Mouse (Mus musculus) lung, embryonic 16.5 days (tissue): ENCODE data around the gene Aldh1a2. TPM values are rescaled to one million over a fixed set of nuclear protein-coding genes. Genes with fewer than 3 reads are reported as not detected.

Experiments used
- ATAC-seq: fragments of 200-750 bp; cut with Nextera tagmentation; 2 replicates; pipeline ENCODE4 v1.8.0; 2017; ENCODE audit warnings: low read depth, mild to moderate bottlenecking, moderate library complexity
- H3K27ac ChIP-seq: fragments of 300-500 bp; sonication (generic); 2 replicates; pipeline ENCODE4 v1.5.1; 2014; ENCODE audit warnings: mild to moderate bottlenecking, control low read depth, low read length
- H3K27me3 ChIP-seq: fragments of 300-500 bp; sonication (generic); 2 replicates; pipeline ENCODE4 v1.6.1; 2014; ENCODE audit warnings: low read depth, low read length, mixed read lengths; ENCODE audit not compliant: control insufficient read depth, insufficient read depth
- H3K36me3 ChIP-seq: fragments of 300-500 bp; sonication (generic); 2 replicates; pipeline ENCODE4 v1.6.1; 2014; ENCODE audit warnings: low read length; ENCODE audit not compliant: control insufficient read depth, insufficient read depth
- H3K4me1 ChIP-seq: fragments of 300-500 bp; sonication (generic); replicated peaks from 2 replicates; pipeline ENCODE4 v1.6.1; 2014; ENCODE audit warnings: low read length, mixed read lengths; ENCODE audit not compliant: control insufficient read depth, insufficient read depth
- H3K4me2 ChIP-seq: fragments of 300-500 bp; sonication (generic); 2 replicates; pipeline ENCODE4 v1.6.1; 2014; ENCODE audit warnings: low read depth, low read length, control low read depth
- H3K4me3 ChIP-seq: fragments of 300-500 bp; sonication (generic); 2 replicates; pipeline ENCODE4 v1.5.1; 2014; ENCODE audit warnings: mild to moderate bottlenecking, low read length, control low read depth
- H3K9ac ChIP-seq: fragments of 300-500 bp; sonication (generic); 2 replicates; pipeline ENCODE4 v1.6.1; 2014; ENCODE audit warnings: low read length, control low read depth
- H3K9me3 ChIP-seq: fragments of 300-500 bp; sonication (generic); 2 replicates; pipeline ENCODE4 v1.6.1; 2016; ENCODE audit warnings: low read length; ENCODE audit not compliant: control insufficient read depth
- WGBS: fragments of 180-500 bp; shearing (Covaris S2); extraction: QIAGEN DNeasy Blood & Tissue Kit; methylation state at CpG from one replicate; pipeline ENCODE4 v1.1.7; 2014; 5-methylcytosine and 5-hydroxymethylcytosine counted together
- polyA plus RNA-seq: library from polyadenylated mRNA; unstranded; fragments of >200 nt; fragmentation: Nextera tagmentation; extraction: Ambion mirVana; gene quantifications from 2 replicates; pipeline ENCODE4 v1.2.1, GENCODE M21; 2015

Aldh1a2 gene
- polyA plus RNA-seq, 1 experiment from 2014 or later: 30.6 TPM

DNA sequence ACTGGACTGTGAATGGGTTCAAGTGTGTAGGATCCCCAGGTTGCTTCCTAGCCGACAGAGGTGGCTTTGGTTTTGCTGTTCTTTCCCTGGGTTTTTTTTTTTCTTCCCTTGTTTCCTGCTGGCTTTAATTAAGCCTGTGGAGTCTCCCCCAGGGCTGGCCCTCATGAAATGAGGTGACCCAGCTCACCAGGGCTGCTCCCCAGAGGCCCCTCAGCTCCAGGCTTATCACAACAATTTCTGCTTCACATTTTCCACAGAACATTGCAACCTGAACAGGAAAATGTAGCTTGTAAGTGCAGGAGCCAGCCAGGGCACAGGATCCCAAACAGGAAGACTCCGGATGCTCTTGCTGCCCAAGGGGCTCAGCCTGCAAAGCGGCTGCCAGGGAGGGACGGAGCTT is 110.7 kb downstream of the Aldh1a2 start:
- Histone ChIP-seq H3K27me3 (no peaks in the 10 kb centered on the region), H3K27ac (no peak overlapping the region), H3K9me3 (no peaks in the 10 kb centered on the region), H3K4me1 (peaks cover 7% of the 10 kb centered on the region), H3K4me2 (no peak overlapping the region), H3K36me3 (no peaks in the 10 kb centered on the region), H3K9ac (no peak overlapping the region), H3K4me3 (no peak overlapping the region)
- whole genome bisulfite sequencing: 65% methylated on average over 4 of the region's 4 CpGs
- ATAC-seq: no peak

DNA sequence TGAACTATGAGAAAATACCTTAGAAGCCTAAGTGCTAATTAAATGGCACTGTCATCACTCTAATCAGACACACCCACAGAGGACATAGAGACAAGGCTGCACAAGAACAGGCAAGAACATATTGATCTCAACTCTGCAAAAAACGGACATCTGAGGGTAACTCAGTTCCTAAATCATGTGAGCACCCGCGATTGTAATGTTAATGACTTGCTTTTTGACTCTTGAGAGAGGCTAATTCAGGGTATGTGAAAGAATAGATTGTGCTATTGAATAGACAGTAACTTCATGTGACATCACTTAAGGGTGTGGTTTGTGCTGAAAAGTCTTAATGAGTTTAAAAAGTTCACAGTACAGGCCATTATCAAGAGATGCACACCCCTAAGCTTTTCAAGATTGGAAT is 116.1 kb downstream of the Aldh1a2 start:
- no peaks in the 10 kb centered on the region for H3K9me3 ChIP-seq
- H3K27me3 ChIP-seq: no peaks in the 10 kb centered on the region
- no peaks in the 10 kb centered on the region for H3K36me3 ChIP-seq
- no peak for ATAC-seq
- no peak overlapping the region for H3K4me3 ChIP-seq
- no peak overlapping the region for H3K4me2 ChIP-seq
- 69% methylated on average over 3 of the region's 3 CpGs for WGBS
- no peak overlapping the region for H3K27ac ChIP-seq
- H3K9ac ChIP-seq: no peak overlapping the region
- no peaks in the 10 kb centered on the region for H3K4me1 ChIP-seq

DNA sequence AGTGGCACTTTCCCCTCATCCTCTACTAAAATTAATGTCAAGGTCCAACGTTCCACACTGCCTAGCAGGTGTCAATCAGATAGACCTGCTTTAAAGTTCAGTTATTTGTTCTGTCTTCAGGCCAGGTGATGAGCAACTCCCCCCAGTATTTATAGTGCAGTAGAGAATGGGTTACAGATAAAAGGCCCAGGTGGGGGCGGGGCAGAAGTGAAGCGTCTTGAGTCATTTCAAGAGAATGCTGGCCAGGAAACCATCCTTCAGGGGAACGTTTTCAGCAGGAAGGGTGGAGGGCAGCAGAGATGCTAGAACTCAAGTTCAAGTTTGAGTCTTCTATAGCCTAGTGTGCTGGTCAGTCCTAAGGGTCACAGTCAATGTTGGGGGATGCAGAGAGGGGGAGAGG is 121.1 kb downstream of the Aldh1a2 start:
- H3K9me3 ChIP-seq: no peaks in the 10 kb centered on the region
- no peaks in the 10 kb centered on the region for H3K27me3 ChIP-seq
- 37% methylated on average over 4 of the region's 4 CpGs for WGBS
- H3K36me3 ChIP-seq: no peaks in the 10 kb centered on the region
- no peak overlapping the region for H3K4me2 ChIP-seq
- no peak overlapping the region for H3K9ac ChIP-seq
- no peak overlapping the region for H3K27ac ChIP-seq
- ATAC-seq: no peak
- no peaks in the 10 kb centered on the region for H3K4me1 ChIP-seq
- H3K4me3 ChIP-seq: no peak overlapping the region

DNA sequence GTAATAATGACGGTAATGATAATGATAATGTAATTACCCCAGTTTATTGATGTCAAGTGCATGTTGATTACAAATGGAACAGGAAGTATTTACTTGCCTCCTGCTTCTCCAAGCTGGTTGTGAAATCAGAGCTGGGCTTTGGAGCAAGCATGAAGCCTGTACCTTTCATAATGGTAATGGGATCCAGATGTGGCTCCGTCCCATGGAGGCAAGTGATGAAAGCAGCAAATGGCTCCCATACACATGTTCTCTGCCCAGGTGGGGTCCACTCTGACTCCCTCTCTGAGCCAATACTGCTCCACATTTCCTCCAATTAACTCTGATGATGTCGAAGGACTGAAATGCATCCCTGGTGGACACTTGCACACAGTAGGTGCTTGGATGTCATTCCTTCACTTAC is 121.8 kb downstream of the Aldh1a2 start:
- Histone ChIP-seq H3K9ac (no peak overlapping the region), H3K9me3 (no peaks in the 10 kb centered on the region), H3K4me1 (no peaks in the 10 kb centered on the region), H3K36me3 (no peaks in the 10 kb centered on the region), H3K27me3 (no peaks in the 10 kb centered on the region), H3K4me3 (no peak overlapping the region), H3K27ac (no peak overlapping the region), H3K4me2 (no peak overlapping the region)
- WGBS: 82% methylated on average over 3 of the region's 3 CpGs
- ATAC-seq: no peak

DNA sequence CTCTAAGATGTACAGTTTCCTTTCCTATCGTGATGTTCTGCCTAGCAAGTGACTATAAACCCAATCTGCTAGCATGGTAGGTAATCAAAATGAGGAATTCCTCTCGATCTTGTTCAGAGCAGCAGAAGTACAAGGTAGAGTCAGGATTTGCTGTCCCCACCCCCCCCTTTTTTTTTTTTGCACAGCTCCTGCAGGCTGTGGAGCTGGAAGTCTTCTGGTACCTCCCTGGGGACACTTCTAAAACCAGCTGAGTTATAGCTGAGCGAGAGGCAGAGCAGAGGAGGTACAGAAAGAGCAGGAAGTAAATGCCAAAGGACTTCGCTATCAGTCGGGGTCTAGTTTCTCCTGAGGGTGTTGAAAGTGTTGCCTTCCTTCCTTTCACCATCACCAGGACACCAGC is 124.5 kb downstream of the Aldh1a2 start:
- Histone ChIP-seq H3K4me2 (no peak overlapping the region), H3K9ac (no peak overlapping the region), H3K4me3 (no peak overlapping the region), H3K4me1 (no peaks in the 10 kb centered on the region), H3K36me3 (no peaks in the 10 kb centered on the region), H3K27me3 (no peaks in the 10 kb centered on the region), H3K27ac (no peak overlapping the region), H3K9me3 (no peaks in the 10 kb centered on the region)
- ATAC-seq: no peak
- 50% methylated on average over 5 of the region's 5 CpGs for WGBS

Other genes with a start within 250 kb of the Aldh1a2 start
- 0.58 and 0.64 TPM in 2 replicates for gene Aqp9, start 47.1 kb upstream of the Aldh1a2 start, polyA plus RNA-seq